Mouse (Mus musculus) G1E-ER4 (cell line): ENCODE results near the gene Fyb2. TPM values are rescaled to one million over a fixed set of nuclear protein-coding genes. Genes with fewer than 3 reads are reported as not detected.

Experiments
- GATA1 ChIP-seq: IDR thresholded peaks from one replicate; pipeline ENCODE4 v1.8.0; 2012; ENCODE audit warnings: low read length, inconsistent platforms
- polyA plus RNA-seq: library from polyadenylated mRNA; stranded (reverse); fragments of >175 nt; gene quantifications from 2 replicates; pipeline ENCODE4 v1.2.3, GENCODE M21; 2012

Fyb2 gene
- polyA plus RNA-seq, 1 experiment, result not detected

GRCm38 (mm10) chr4:104988102-104988501 is 74.8 kb downstream of the Fyb2 start:
- TF ChIP-seq GATA1, result no peak

GRCm38 (mm10) chr4:104988709-104989108 is 75.5 kb downstream of the Fyb2 start:
- TF ChIP-seq GATA1, result no peak

GRCm38 (mm10) chr4:104990016-104990415 is 76.8 kb downstream of the Fyb2 start:
- no peak for TF ChIP-seq GATA1

- no peak for TF ChIP-seq GATA1
These were observed 77.4 kb downstream of the Fyb2 start for GRCm38 (mm10) chr4:104990686-104991085.

GRCm38 (mm10) chr4:104992271-104992670 is 79.0 kb downstream of the Fyb2 start:
- no peak for TF ChIP-seq GATA1

GRCm38 (mm10) chr4:104993140-104993874 is 80.1 kb downstream of the Fyb2 start:
- no peak for TF ChIP-seq GATA1

GRCm38 (mm10) chr4:104999702-105000101 is 86.4 kb downstream of the Fyb2 start:
- TF ChIP-seq GATA1, result no peak

- TF ChIP-seq GATA1, result no peak
These were observed 88.5 kb downstream of the Fyb2 start for GRCm38 (mm10) chr4:105001736-105002135.

GRCm38 (mm10) chr4:105004135-105004534 is 90.9 kb downstream of the Fyb2 start:
- no peak for TF ChIP-seq GATA1

- TF ChIP-seq GATA1, result no peak
These were observed 94.2 kb downstream of the Fyb2 start for GRCm38 (mm10) chr4:105007360-105008018.

- no peak for TF ChIP-seq GATA1
These were observed 100.5 kb downstream of the Fyb2 start for GRCm38 (mm10) chr4:105013718-105014117.

GRCm38 (mm10) chr4:105015496-105015895 is 102.2 kb downstream of the Fyb2 start:
- no peak for TF ChIP-seq GATA1

- TF ChIP-seq GATA1, result no peak
These were observed 102.9 kb downstream of the Fyb2 start for GRCm38 (mm10) chr4:105016006-105016613.

GRCm38 (mm10) chr4:105027278-105027677 is 114.0 kb downstream of the Fyb2 start:
- TF ChIP-seq GATA1, result no peak

GRCm38 (mm10) chr4:105031104-105031503 is 117.8 kb downstream of the Fyb2 start:
- no peak for TF ChIP-seq GATA1

- no peak for TF ChIP-seq GATA1
These were observed 119.9 kb downstream of the Fyb2 start for GRCm38 (mm10) chr4:105033153-105033552.

GRCm38 (mm10) chr4:105034259-105034658 is 121.0 kb downstream of the Fyb2 start:
- no peak for TF ChIP-seq GATA1
